Mouse (Mus musculus) MEL (cell line): ENCODE data around the gene Cldn5. TPM values are rescaled to one million over a fixed set of nuclear protein-coding genes. Genes with fewer than 3 reads are reported as not detected.

Experiments
- DNase-seq: peaks from one replicate; pipeline ENCODE4 v3.0.0; 2011; ENCODE audit warnings: low read depth, low spot score
- H3K27ac ChIP-seq: 2 replicates; pipeline ENCODE4 v1.5.1; 2012; ENCODE audit warnings: low read depth, mild to moderate bottlenecking, control low read depth, low read length, moderate library complexity; ENCODE audit not compliant: control insufficient read depth
- H3K27me3 ChIP-seq, 2 experiments: fragments of 150-350 bp in 1 of 2; sonication (generic) in 1 of 2; 2 replicates each; pipeline ENCODE4 v1.6.1; 2012; ENCODE audit warnings: low read length in 2 of 2, mild to moderate bottlenecking in 2 of 2, improper control_type of control experiment in 1 of 2, moderate library complexity in 1 of 2; ENCODE audit not compliant: insufficient read depth in 2 of 2, control insufficient read depth in 1 of 2
- H3K36me3 ChIP-seq, 2 experiments: 2 replicates each; pipeline ENCODE4 v1.6.1; 2012 to 2014; ENCODE audit warnings: low read length in 2 of 2, improper control_type of control experiment in 1 of 2, inconsistent platforms in 1 of 2, mild to moderate bottlenecking in 1 of 2; ENCODE audit not compliant: insufficient read depth in 2 of 2, control insufficient read depth in 1 of 2
- H3K4me1 ChIP-seq, 2 experiments: fragments of 150-350 bp in 1 of 2; sonication (generic) in 1 of 2; 2 replicates each; pipeline ENCODE4 v1.6.1; 2012; ENCODE audit warnings: low read length in 2 of 2, improper control_type of control experiment in 1 of 2, mild to moderate bottlenecking in 1 of 2; ENCODE audit not compliant: insufficient read depth in 2 of 2, control insufficient read depth in 1 of 2
- H3K4me3 ChIP-seq, 2 experiments: fragments of 150-350 bp in 1 of 2; sonication (generic) in 1 of 2; 2 replicates each; pipeline ENCODE4 v1.5.1; 2012; ENCODE audit warnings: low read depth in 2 of 2, low read length in 2 of 2, mild to moderate bottlenecking in 2 of 2, moderate library complexity in 2 of 2, control low read depth in 1 of 2, improper control_type of control experiment in 1 of 2; ENCODE audit not compliant: control insufficient read depth in 1 of 2, insufficient read depth in 1 of 2
- H3K79me2 ChIP-seq: 2 replicates; pipeline ENCODE4 v1.6.1; 2012; ENCODE audit warnings: mild to moderate bottlenecking, low read length, moderate library complexity; ENCODE audit not compliant: control insufficient read depth, poor library complexity, insufficient read depth
- H3K9ac ChIP-seq: 2 replicates; pipeline ENCODE4 v1.6.1; 2012; ENCODE audit warnings: low read depth, mild to moderate bottlenecking, control low read depth, low read length, moderate library complexity; ENCODE audit not compliant: control insufficient read depth, poor library complexity, severe bottlenecking
- H3K9me3 ChIP-seq: fragments of 150-350 bp; sonication (generic); replicated peaks from 2 replicates; pipeline ENCODE4 v1.6.1; 2012; ENCODE audit warnings: mild to moderate bottlenecking, low read length, improper control_type of control experiment, moderate library complexity; ENCODE audit not compliant: insufficient read depth
- CHD1 ChIP-seq: IDR thresholded peaks from 2 replicates; pipeline ENCODE4 v1.6.1; 2012; ENCODE audit warnings: low read depth, mild to moderate bottlenecking, inconsistent platforms, low read length, improper control_type of control experiment
- CHD2 ChIP-seq: IDR thresholded peaks from 2 replicates; pipeline ENCODE4 v1.6.1; 2011; ENCODE audit warnings: low read length, improper control_type of control experiment
- ETS1 ChIP-seq: IDR thresholded peaks from 2 replicates; pipeline ENCODE4 v1.6.1; 2012; ENCODE audit warnings: low read depth, mild to moderate bottlenecking, inconsistent platforms, low read length, improper control_type of control experiment, moderate library complexity
- GABPA ChIP-seq: IDR thresholded peaks from 2 replicates; pipeline ENCODE4 v1.6.1; 2012; ENCODE audit warnings: low read depth, mild to moderate bottlenecking, inconsistent platforms, low read length, improper control_type of control experiment, moderate library complexity
- KAT2A ChIP-seq: conservative IDR thresholded peaks from 2 replicates; pipeline ENCODE4 v1.6.1; 2012; ENCODE audit warnings: low read depth, low read length, improper control_type of control experiment, inconsistent platforms
- MAFK ChIP-seq: IDR thresholded peaks from 2 replicates; pipeline ENCODE4 v1.6.1; 2011; ENCODE audit warnings: low read depth, mild to moderate bottlenecking, low read length, improper control_type of control experiment, borderline replicate concordance
- MAX ChIP-seq: IDR thresholded peaks from 2 replicates; pipeline ENCODE4 v1.6.1; 2011; ENCODE audit warnings: low read length, improper control_type of control experiment
- MAZ ChIP-seq: IDR thresholded peaks from 2 replicates; pipeline ENCODE4 v1.6.1; 2012; ENCODE audit warnings: low read depth, mild to moderate bottlenecking, inconsistent platforms, low read length, improper control_type of control experiment
- NELFE ChIP-seq: IDR thresholded peaks from 2 replicates; pipeline ENCODE4 v1.6.1; 2011; ENCODE audit warnings: low read depth, low read length, improper control_type of control experiment
- POLR2A ChIP-seq, 2 experiments: IDR thresholded peaks; 2 replicates each; pipeline ENCODE4 v1.6.1; 2011 to 2012; ENCODE audit warnings: low read length in 2 of 2, mild to moderate bottlenecking in 2 of 2, control low read depth in 1 of 2, improper control_type of control experiment in 1 of 2, low read depth in 1 of 2, moderate library complexity in 1 of 2; ENCODE audit not compliant: control insufficient read depth in 1 of 2, insufficient read depth in 1 of 2, poor library complexity in 1 of 2
- POLR2AphosphoS5 ChIP-seq: IDR thresholded peaks from 2 replicates; pipeline ENCODE4 v1.6.1; 2012; ENCODE audit warnings: low read depth, borderline replicate concordance, mild to moderate bottlenecking, inconsistent platforms, low read length, moderate library complexity, mixed read lengths
- SMC3 ChIP-seq: IDR thresholded peaks from 2 replicates; pipeline ENCODE4 v1.6.1; 2011; ENCODE audit warnings: low read depth, low read length, improper control_type of control experiment
- TAL1 ChIP-seq: IDR thresholded peaks from 2 replicates; pipeline ENCODE4 v1.6.1; 2012; ENCODE audit warnings: mild to moderate bottlenecking, inconsistent platforms, low read length, moderate library complexity, mixed read lengths
- TCF12 ChIP-seq: IDR thresholded peaks from 2 replicates; pipeline ENCODE4 v1.6.1; 2014; ENCODE audit warnings: low read depth, mild to moderate bottlenecking, inconsistent platforms, low read length, improper control_type of control experiment, moderate library complexity
- USF2 ChIP-seq, 2 experiments: IDR thresholded peaks; 2 replicates each; pipeline ENCODE4 v1.6.1; 2011 to 2012; ENCODE audit warnings: improper control_type of control experiment in 2 of 2, low read length in 2 of 2, borderline replicate concordance in 1 of 2, inconsistent platforms in 1 of 2, low read depth in 1 of 2, mild to moderate bottlenecking in 1 of 2; ENCODE audit not compliant: insufficient read depth in 1 of 2
- polyA plus RNA-seq, 2 experiments: library from polyadenylated mRNA; stranded (reverse) in 1 of 2; unstranded in 1 of 2; fragments of >175 nt in 1 of 2; fragments of >200 nt in 1 of 2; gene quantifications; 2 replicates each; pipeline versions ENCODE4 v1.2.1 to v1.2.4; 2012; ENCODE audit warnings: low replicate concordance in 2 of 2, low read depth in 1 of 2; ENCODE audit not compliant: insufficient read length in 2 of 2, insufficient read depth in 1 of 2, missing spikeins in 1 of 2
- total RNA-seq: library from RNA; depleted of rRNA; stranded (reverse); fragments of 300-350 nt; gene quantifications from 2 replicates; pipeline ENCODE4 v1.2.3, GENCODE M21; 2012

The Cldn5 gene
- total and polyA plus RNA-seq, 3 experiments: not detected

DNA sequence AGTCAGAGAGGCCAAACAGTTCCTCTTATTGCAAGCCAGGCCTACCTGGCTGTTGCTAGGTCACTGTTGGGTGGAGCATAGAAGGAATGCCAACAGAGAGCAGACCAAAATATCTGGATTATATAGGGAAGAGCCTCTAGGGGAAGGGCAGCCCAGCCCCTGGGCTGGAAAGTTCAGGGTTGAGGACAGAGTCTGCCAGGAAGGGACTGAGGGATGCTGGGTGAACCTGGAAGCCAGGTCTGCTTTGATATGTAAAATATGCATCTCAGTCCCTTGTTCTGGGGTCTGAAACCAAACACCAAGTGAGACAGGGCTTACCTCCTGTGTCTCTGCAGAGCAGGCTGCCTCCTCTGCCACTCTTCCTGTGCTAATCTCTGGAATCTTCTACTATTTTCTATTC, 38.3 kb upstream of the Cldn5 start:
- Histone ChIP-seq H3K27me3 (peaks cover 0 to 3% of the 10 kb centered on the region in 2 experiments; a peak in 2 of 4 replicates), H3K9ac (no peak overlapping the region), H3K36me3 (no peaks in the 10 kb centered on the region), H3K9me3 (no peaks in the 10 kb centered on the region), H3K4me1 (no peaks in the 10 kb centered on the region), H3K79me2 (no peaks in the 10 kb centered on the region), H3K4me3 (no peak overlapping the region), H3K27ac (no peak overlapping the region)
- TF ChIP-seq GABPA (no peak), CHD2 (no peak), CHD1 (no peak), KAT2A (no peak), TAL1 (no peak), POLR2A (IDR thresholded peaks at IDR 0.05; ENCODE audit: control insufficient read depth in 1 of 2, insufficient read depth in 1 of 2, low read depth in 1 of 2, low read length in 2 of 2, poor library complexity in 1 of 2) (no peak), MAFK (no peak)
- no peak for DNase-seq

DNA sequence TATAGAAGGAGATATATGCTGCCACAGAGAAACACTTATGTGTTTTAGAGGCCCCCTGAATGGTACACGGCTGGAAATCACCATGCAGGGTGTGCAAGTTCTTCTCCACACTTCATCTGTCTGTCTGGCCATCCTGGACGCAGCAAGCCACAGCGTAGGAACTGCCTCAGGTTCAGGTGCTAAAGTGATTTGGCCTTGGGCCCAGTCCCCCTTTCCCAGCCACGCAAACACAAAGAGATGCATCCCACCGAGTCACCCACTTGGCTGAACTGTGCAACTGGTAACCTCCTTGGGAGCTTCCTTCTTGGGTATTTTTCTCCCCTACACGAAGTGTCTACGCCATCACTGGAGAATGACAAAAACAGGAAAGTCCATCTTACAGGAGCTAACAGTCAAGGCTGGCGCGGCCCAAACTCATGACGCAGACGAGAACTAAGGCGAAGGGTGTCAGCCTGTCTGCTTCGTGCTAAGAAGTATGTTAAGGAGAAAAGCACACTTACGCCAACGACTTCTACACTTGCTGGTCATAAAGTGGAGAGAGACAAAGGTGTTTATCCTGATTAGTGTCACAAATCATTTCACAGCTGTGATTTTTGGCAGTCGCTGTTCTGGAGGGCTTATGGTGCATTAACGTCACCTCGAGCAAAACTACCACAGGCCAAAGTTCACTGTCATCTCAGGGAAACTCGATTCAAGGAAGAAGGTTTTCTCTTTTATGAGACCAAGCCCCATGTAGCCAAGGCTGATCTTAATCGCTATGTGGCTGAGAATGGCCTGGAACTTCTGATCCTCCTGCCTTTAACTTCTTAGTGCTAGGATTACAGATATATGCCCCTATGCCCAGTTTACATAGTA, 30.2 kb upstream of the Cldn5 start:
- H3K4me1 ChIP-seq: no peaks in the 10 kb centered on the region
- H3K79me2 ChIP-seq: no peaks in the 10 kb centered on the region
- DNase-seq: no peak
- no peaks in the 10 kb centered on the region for H3K9me3 ChIP-seq
- H3K9ac ChIP-seq: no peak overlapping the region
- TF ChIP-seq POLR2AphosphoS5: no peak
- no peak for TF ChIP-seq NELFE
- no peak for TF ChIP-seq MAX
- no peak for TF ChIP-seq USF2 (IDR thresholded peaks at IDR 0.05; ENCODE audit: borderline replicate concordance in 1 of 2, insufficient read depth in 1 of 2, low read depth in 1 of 2, low read length in 2 of 2)
- no peak for TF ChIP-seq POLR2A (IDR thresholded peaks at IDR 0.05; ENCODE audit: control insufficient read depth in 1 of 2, insufficient read depth in 1 of 2, low read depth in 1 of 2, low read length in 2 of 2, poor library complexity in 1 of 2)
- no peaks in the 10 kb centered on the region; a peak in 1 of 4 replicates for H3K27me3 ChIP-seq
- no peak overlapping the region for H3K4me3 ChIP-seq
- H3K27ac ChIP-seq: no peak overlapping the region
- H3K36me3 ChIP-seq: no peaks in the 10 kb centered on the region

DNA sequence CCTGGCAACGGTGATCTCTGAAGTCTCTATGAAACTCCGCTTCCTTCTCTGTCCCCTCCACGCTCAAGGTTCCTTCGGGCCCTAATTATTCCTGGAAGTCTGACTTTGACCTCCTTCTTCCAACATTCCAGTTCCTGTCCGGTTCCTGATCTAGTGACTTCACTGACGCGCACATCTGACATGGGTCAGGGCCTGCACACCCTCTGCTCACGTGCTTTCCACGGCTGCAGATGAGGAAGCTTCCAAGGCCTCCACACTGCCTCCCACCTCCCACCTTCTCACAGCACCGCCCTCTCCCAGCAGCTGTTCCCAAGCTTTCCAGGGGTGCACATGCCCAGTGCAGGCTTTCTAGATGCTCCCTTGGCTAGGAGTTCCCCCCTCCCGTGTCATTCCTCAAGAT, 25.5 kb upstream of the Cldn5 start:
- TF ChIP-seq SMC3: no peak
- no peak for TF ChIP-seq ETS1
- no peak for TF ChIP-seq TAL1
- no peak for TF ChIP-seq POLR2A (IDR thresholded peaks at IDR 0.05; ENCODE audit: control insufficient read depth in 1 of 2, insufficient read depth in 1 of 2, low read depth in 1 of 2, low read length in 2 of 2, poor library complexity in 1 of 2)
- no peak for TF ChIP-seq TCF12
- no peak for TF ChIP-seq MAZ
- no peak for TF ChIP-seq MAFK
- no peak for DNase-seq
- Histone ChIP-seq H3K9ac (no peak overlapping the region), H3K36me3 (no peaks in the 10 kb centered on the region), H3K4me1 (no peaks in the 10 kb centered on the region), H3K27ac (no peak overlapping the region), H3K27me3 (no peaks in the 10 kb centered on the region; a peak in 1 of 4 replicates), H3K79me2 (no peaks in the 10 kb centered on the region), H3K9me3 (no peaks in the 10 kb centered on the region), H3K4me3 (no peak overlapping the region)
